Mouse (Mus musculus) T-helper 17 cell (primary cell): ENCODE measurements around the gene Ubfd1.
"Not testable (repeated sequence)": the region's sequence is repeated elsewhere in the genome, so short reads cannot be mapped to it uniquely, and the experiment has no call there.

Experiments
- in situ Hi-C, 2 experiments: fragments of 300-600 bp; cut with MboI, MseI; formaldehyde crosslinking; loops; 1 replicate in 1 of 2; 2 replicates in 1 of 2; pipeline ENCODE4 v1.15.1; 2025; ENCODE audit warnings: high pct_unique_total_duplicates in 2 of 2

The Ubfd1 gene

GRCm38 (mm10) chr7:122087195-122087982 lies 20.4 kb downstream of the Ubfd1 start:
- in situ Hi-C loops = loop anchor here (25.0 kb wide), 2 partner anchors 900 to 1400 kb away; partner anchors contain the start of gene Mosmo (in 1 of the 2)

GRCm38 (mm10) chr7:122094564-122095330 lies 27.8 kb downstream of the Ubfd1 start:
- in situ Hi-C loops = loop anchor here (5.0 to 25.0 kb wide), 3 partner anchors 68 to 1407 kb away; partner anchors contain the start of gene Mosmo (in 1 of the 2)

GRCm38 (mm10) chr7:122098009-122098408 lies 31.0 kb downstream of the Ubfd1 start:
- in situ Hi-C loops = loop anchor here (5.0 to 25.0 kb wide), 3 partner anchors 64 to 1411 kb away; partner anchors contain the start of gene Mosmo (in 1 of the 2)

GRCm38 (mm10) chr7:122099222-122099621 lies 32.2 kb downstream of the Ubfd1 start:
- in situ Hi-C loops = loop anchor here (5.0 to 25.0 kb wide), 3 partner anchors 63 to 1412 kb away; partner anchors contain the start of gene Mosmo (in 1 of the 2)

GRCm38 (mm10) chr7:122101014-122101746 lies 34.2 kb downstream of the Ubfd1 start:
- in situ Hi-C loops = not testable (repeated sequence)

GRCm38 (mm10) chr7:122101747-122102244 lies 34.8 kb downstream of the Ubfd1 start, which contains the start of gene Ndufab1:
TSS of gene Ndufab1 (minus strand) at chr7:122101886.
- in situ Hi-C loops = no loop called here

- in situ Hi-C loops = no loop called here
These were observed 41.2 kb downstream of the Ubfd1 start for GRCm38 (mm10) chr7:122108206-122108605.

- in situ Hi-C loops = no loop called here
These were observed 56.5 kb downstream of the Ubfd1 start for GRCm38 (mm10) chr7:122123518-122123917.

GRCm38 (mm10) chr7:122125636-122126035 lies 58.7 kb downstream of the Ubfd1 start:
- in situ Hi-C loops = no loop called here

GRCm38 (mm10) chr7:122126946-122127345 lies 60.0 kb downstream of the Ubfd1 start:
- in situ Hi-C loops = no loop called here
